Mouse (Mus musculus) hindbrain, embryonic 16.5 days (tissue): ENCODE results near the gene Bst1. TPM values are rescaled to one million over a fixed set of nuclear protein-coding genes. Genes with fewer than 3 reads are reported as not detected.

Experiments
- ATAC-seq: fragments of 200-750 bp; cut with Nextera tagmentation; 2 replicates; pipeline ENCODE4 v1.8.0; 2017; ENCODE audit warnings: moderate TSS enrichment, moderate library complexity
- H3K27ac ChIP-seq: fragments of 300-500 bp; sonication (generic); 2 replicates; pipeline ENCODE4 v1.5.1; 2014; ENCODE audit warnings: low read depth, mild to moderate bottlenecking, control low read depth, low read length, moderate library complexity
- H3K27me3 ChIP-seq: fragments of 300-500 bp; sonication (generic); replicated peaks from 2 replicates; pipeline ENCODE4 v1.6.1; 2014; ENCODE audit warnings: low read length; ENCODE audit not compliant: control insufficient read depth, insufficient read depth
- H3K36me3 ChIP-seq: fragments of 300-500 bp; sonication (generic); 2 replicates; pipeline ENCODE4 v1.6.1; 2014; ENCODE audit warnings: mild to moderate bottlenecking, low read length, moderate library complexity, mixed read lengths; ENCODE audit not compliant: control insufficient read depth, insufficient read depth
- H3K4me1 ChIP-seq: fragments of 300-500 bp; sonication (generic); 2 replicates; pipeline ENCODE4 v1.6.1; 2014; ENCODE audit warnings: low read depth, low read length; ENCODE audit not compliant: control insufficient read depth, insufficient read depth
- H3K4me2 ChIP-seq: fragments of 300-500 bp; sonication (generic); 2 replicates; pipeline ENCODE4 v1.6.1; 2014; ENCODE audit warnings: mild to moderate bottlenecking, low read length, control low read depth, moderate library complexity
- H3K4me3 ChIP-seq: fragments of 300-500 bp; sonication (generic); 2 replicates; pipeline ENCODE4 v1.5.1; 2014; ENCODE audit warnings: mild to moderate bottlenecking, low read length, control low read depth, moderate library complexity
- H3K9ac ChIP-seq: fragments of 300-500 bp; sonication (generic); 2 replicates; pipeline ENCODE4 v1.6.1; 2014; ENCODE audit warnings: low read depth, mild to moderate bottlenecking, control low read depth, low read length, moderate library complexity
- H3K9me3 ChIP-seq: fragments of 300-500 bp; sonication (generic); 2 replicates; pipeline ENCODE4 v1.6.1; 2014; ENCODE audit warnings: mild to moderate bottlenecking, low read length, moderate library complexity; ENCODE audit not compliant: control insufficient read depth
- WGBS: fragments of 180-500 bp; shearing (Covaris S2); extraction: QIAGEN DNeasy Blood & Tissue Kit; methylation state at CpG from one replicate; pipeline ENCODE4 v1.1.7; 2014; 5-methylcytosine and 5-hydroxymethylcytosine counted together
- polyA plus RNA-seq: library from polyadenylated mRNA; unstranded; fragments of >200 nt; fragmentation: Nextera tagmentation; extraction: Ambion mirVana; gene quantifications from 2 replicates; pipeline ENCODE4 v1.2.1, GENCODE M21; 2015

The Bst1 gene
- polyA plus RNA-seq, 1 experiment from 2014 or later, result not detected

GRCm38 (mm10) chr5:43845646-43846045, 27.0 kb downstream of the Bst1 start:
- 65% methylated on average over 1 of the region's 1 CpGs for WGBS
- H3K4me3 ChIP-seq, result no peak overlapping the region
- no peak overlapping the region for H3K9ac ChIP-seq
- no peak for ATAC-seq
- H3K27ac ChIP-seq, result no peak overlapping the region
- no peaks in the 10 kb centered on the region for H3K9me3 ChIP-seq
- H3K4me1 ChIP-seq, result no peaks in the 10 kb centered on the region
- no peaks in the 10 kb centered on the region for H3K36me3 ChIP-seq
- no peaks in the 10 kb centered on the region for H3K27me3 ChIP-seq
- no peak overlapping the region for H3K4me2 ChIP-seq

GRCm38 (mm10) chr5:43846227-43846626, 27.5 kb downstream of the Bst1 start:
- Histone ChIP-seq H3K36me3 (no peaks in the 10 kb centered on the region), H3K4me2 (no peak overlapping the region), H3K9me3 (no peaks in the 10 kb centered on the region), H3K4me3 (no peak overlapping the region), H3K4me1 (no peaks in the 10 kb centered on the region), H3K27me3 (no peaks in the 10 kb centered on the region), H3K9ac (no peak overlapping the region), H3K27ac (no peak overlapping the region)
- WGBS, result 35% methylated on average over 2 of the region's 2 CpGs
- ATAC-seq, result no peak

- Histone ChIP-seq H3K4me3 (no peak overlapping the region), H3K27me3 (no peaks in the 10 kb centered on the region), H3K36me3 (no peaks in the 10 kb centered on the region), H3K9me3 (no peaks in the 10 kb centered on the region), H3K4me2 (no peak overlapping the region), H3K9ac (no peak overlapping the region), H3K4me1 (no peaks in the 10 kb centered on the region), H3K27ac (no peak overlapping the region)
- no peak for ATAC-seq
Measured at GRCm38 (mm10) chr5:43847555-43847954, 28.9 kb downstream of the Bst1 start.

GRCm38 (mm10) chr5:43848275-43848674, 29.6 kb downstream of the Bst1 start:
- Histone ChIP-seq H3K27ac (no peak overlapping the region), H3K9ac (no peak overlapping the region), H3K4me3 (no peak overlapping the region), H3K4me2 (no peak overlapping the region), H3K36me3 (no peaks in the 10 kb centered on the region), H3K27me3 (no peaks in the 10 kb centered on the region), H3K4me1 (no peaks in the 10 kb centered on the region), H3K9me3 (no peaks in the 10 kb centered on the region)
- no peak for ATAC-seq
- WGBS, result 91% methylated on average over 3 of the region's 3 CpGs

- Histone ChIP-seq H3K27ac (no peak overlapping the region), H3K9me3 (no peaks in the 10 kb centered on the region), H3K4me3 (no peak overlapping the region), H3K4me1 (no peaks in the 10 kb centered on the region), H3K4me2 (no peak overlapping the region), H3K36me3 (no peaks in the 10 kb centered on the region), H3K9ac (no peak overlapping the region), H3K27me3 (no peaks in the 10 kb centered on the region)
- 82% methylated on average over 11 of the region's 11 CpGs for WGBS
- ATAC-seq, result no peak
Measured at GRCm38 (mm10) chr5:43853096-43853867, 34.6 kb downstream of the Bst1 start.

GRCm38 (mm10) chr5:43853868-43854488, 35.3 kb downstream of the Bst1 start:
- H3K9ac ChIP-seq, result no peak overlapping the region
- no peak overlapping the region for H3K27ac ChIP-seq
- H3K4me3 ChIP-seq, result no peak overlapping the region
- ATAC-seq, result no peak
- no peaks in the 10 kb centered on the region for H3K36me3 ChIP-seq
- H3K4me2 ChIP-seq, result no peak overlapping the region
- 89% methylated on average over 7 of the region's 7 CpGs for WGBS
- H3K9me3 ChIP-seq, result no peaks in the 10 kb centered on the region
- no peaks in the 10 kb centered on the region for H3K27me3 ChIP-seq
- no peaks in the 10 kb centered on the region for H3K4me1 ChIP-seq

GRCm38 (mm10) chr5:43855769-43856168, 37.1 kb downstream of the Bst1 start:
- no peaks in the 10 kb centered on the region for H3K4me1 ChIP-seq
- no peaks in the 10 kb centered on the region for H3K36me3 ChIP-seq
- H3K9me3 ChIP-seq, result no peaks in the 10 kb centered on the region
- H3K4me2 ChIP-seq, result no peak overlapping the region
- H3K27me3 ChIP-seq, result no peaks in the 10 kb centered on the region
- H3K27ac ChIP-seq, result no peak overlapping the region
- ATAC-seq, result no peak
- H3K9ac ChIP-seq, result no peak overlapping the region
- no peak overlapping the region for H3K4me3 ChIP-seq
- 89% methylated on average over 2 of the region's 2 CpGs for WGBS

- H3K27me3 ChIP-seq, result no peaks in the 10 kb centered on the region
- H3K27ac ChIP-seq, result no peak overlapping the region
- no peaks in the 10 kb centered on the region for H3K36me3 ChIP-seq
- no peaks in the 10 kb centered on the region for H3K9me3 ChIP-seq
- H3K4me3 ChIP-seq, result no peak overlapping the region
- no peaks in the 10 kb centered on the region for H3K4me1 ChIP-seq
- no peak for ATAC-seq
- WGBS, result 91% methylated on average over 8 of the region's 8 CpGs
- no peak overlapping the region for H3K9ac ChIP-seq
- no peak overlapping the region for H3K4me2 ChIP-seq
Measured at GRCm38 (mm10) chr5:43859663-43860062, 41.0 kb downstream of the Bst1 start.

- no peak overlapping the region for H3K9ac ChIP-seq
- ATAC-seq, result no peak
Measured at GRCm38 (mm10) chr5:43860096-43860495, 41.4 kb downstream of the Bst1 start.

More at GRCm38 (mm10) chr5:43860096-43860495, 41.4 kb downstream of the Bst1 start:
- no peaks in the 10 kb centered on the region for H3K36me3 ChIP-seq
- no peaks in the 10 kb centered on the region for H3K9me3 ChIP-seq
- no peak overlapping the region for H3K27ac ChIP-seq
- no peaks in the 10 kb centered on the region for H3K27me3 ChIP-seq
- no peak overlapping the region for H3K4me3 ChIP-seq
- 85% methylated on average over 5 of the region's 5 CpGs for WGBS
- H3K4me2 ChIP-seq, result no peak overlapping the region
- no peaks in the 10 kb centered on the region for H3K4me1 ChIP-seq
